Mouse (Mus musculus) T-cell, adult 2 months (primary cell): ENCODE measurements around the gene Nrbp1.

Experiments
- DNase-seq: peaks from one replicate; pipeline ENCODE4 v3.0.0; 2022; ENCODE audit warnings: low spot score

Nrbp1 gene

DNA sequence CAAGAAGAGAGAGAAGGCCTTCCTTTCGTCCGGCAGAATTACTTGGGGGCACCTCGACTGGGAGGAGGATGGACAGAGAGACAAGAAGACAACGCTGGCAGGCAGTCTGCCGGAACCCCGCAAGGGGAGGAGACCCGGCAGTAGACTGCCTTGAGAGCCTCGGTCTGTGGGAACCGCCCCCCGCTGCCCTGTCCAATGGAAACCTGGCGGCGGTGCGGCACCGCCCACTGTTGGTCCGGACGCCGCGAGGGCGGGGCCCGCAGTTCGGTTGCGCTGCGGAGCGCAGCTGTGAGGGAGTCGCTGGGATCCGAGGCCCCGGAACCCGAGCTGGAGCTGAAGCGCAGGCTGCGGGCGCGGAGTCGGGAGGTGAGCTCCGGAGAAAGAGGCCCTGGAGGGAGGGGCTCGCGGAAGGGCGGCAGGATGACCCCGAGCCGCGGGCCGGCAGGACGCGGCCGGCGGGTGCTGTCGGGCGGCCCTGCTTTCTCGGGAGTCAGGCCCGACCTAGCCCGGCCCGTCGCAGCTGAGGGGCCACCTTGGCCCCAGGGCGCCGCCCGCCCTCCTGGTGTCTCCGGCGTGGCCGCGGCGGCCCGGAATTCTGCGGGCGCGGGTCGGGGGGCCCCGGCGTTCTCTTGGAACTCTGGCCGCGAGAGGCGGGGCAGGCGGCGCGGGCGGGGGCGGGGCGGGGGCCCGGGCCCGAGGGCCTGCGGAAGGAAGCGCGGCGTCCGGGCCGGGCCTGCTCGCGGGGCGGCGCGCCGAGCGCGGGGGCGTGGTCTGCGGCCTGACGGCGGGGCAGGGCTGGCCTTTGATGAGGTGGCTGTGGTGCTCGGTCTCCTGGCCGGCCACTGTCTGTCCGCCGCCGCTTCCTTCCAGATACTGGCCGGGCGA, at the start of gene Nrbp1, which contains the start of gene Gm9970:
Gene Nrbp1, plus strand, starts transcription at position 228 of the 885 bp plus-strand sequence.
Gene Gm9970, minus strand, starts transcription at position 596 of the 885 bp plus-strand sequence.
- DNase-seq = peak; percentile 95

DNA sequence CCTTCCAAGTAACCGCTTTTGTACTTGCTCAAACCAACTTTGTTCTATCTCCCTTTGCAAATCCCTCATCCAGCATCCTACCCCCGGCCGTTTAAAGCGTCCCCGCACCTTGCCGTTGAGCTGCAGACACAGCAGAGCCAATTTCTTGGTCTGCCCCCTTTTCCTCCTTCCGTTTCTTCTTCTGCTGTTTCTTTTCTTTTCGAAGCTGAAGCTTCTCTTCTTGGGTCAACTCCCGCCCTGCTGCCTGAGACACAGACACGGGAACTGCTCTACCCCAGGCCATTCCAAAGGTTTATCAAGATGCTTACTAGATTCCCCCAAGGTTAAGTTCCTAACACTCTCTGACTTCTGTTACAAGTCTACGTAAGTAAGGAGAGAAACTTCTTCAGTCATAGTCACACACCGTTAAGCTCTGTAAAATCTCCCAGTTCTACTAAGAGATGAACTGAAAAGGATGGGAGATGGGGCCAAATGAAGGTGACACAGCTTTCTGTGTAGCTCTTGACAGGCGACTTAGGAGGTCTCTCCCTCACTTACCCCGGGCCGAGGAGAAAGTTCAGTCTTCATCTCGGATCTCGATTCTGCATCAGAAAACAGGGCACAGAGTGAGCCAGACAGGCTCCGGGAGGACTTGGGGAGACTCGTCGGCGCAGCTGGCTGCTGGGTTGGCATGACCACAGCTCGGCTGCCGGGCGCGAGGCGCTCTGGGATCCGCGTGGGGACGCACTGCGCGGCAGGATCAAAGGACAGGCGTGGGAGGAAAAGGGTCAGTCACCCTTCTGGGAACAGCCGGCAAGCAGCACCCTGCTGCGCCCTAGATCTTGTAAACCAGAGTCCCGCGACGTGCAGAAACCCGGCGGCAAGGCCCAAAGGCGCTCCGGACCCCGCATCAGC, 48.4 kb upstream of the Nrbp1 start:
- DNase-seq = no peak

DNA sequence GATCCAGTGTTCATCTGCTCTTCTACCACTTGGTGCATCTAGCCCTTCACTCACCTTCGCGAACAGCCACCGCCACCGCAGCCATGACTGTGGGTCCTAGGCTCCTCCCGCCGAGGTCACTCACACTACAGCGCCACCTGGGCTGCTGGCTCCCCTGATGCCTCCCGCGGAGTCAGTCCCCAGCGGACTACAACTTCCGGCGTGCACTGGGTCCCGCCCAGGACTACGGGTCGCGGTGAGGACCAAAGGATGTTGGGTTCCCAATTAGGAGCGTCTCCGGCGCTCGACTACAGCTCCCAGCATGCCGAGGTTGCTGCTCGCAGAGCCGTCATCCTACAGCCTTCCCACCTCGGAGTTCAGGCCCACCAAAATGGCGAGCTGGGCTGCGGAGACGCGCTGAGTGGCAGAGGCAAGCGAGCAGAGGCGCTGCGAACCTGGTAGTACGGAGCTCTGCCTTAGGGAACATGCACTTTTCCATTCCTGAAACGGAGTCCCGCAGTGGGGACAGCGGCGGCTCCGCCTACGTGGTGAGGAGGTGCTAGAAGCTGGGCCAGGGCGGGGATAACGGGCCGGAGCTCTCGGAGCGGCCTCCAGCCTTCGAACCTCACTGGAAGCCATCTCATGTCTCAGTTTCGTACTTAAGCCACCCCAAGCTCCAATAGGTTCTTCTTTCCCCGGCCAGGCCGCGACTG, 47.6 kb upstream of the Nrbp1 start, which contains the start of the genes Snx17 and Eif2b4:
Gene Snx17, plus strand, starts transcription at position 289 of the 692 bp plus-strand sequence.
Gene Eif2b4, minus strand, starts transcription at position 492 of the 692 bp plus-strand sequence.
- DNase-seq = peak; percentile 99

DNA sequence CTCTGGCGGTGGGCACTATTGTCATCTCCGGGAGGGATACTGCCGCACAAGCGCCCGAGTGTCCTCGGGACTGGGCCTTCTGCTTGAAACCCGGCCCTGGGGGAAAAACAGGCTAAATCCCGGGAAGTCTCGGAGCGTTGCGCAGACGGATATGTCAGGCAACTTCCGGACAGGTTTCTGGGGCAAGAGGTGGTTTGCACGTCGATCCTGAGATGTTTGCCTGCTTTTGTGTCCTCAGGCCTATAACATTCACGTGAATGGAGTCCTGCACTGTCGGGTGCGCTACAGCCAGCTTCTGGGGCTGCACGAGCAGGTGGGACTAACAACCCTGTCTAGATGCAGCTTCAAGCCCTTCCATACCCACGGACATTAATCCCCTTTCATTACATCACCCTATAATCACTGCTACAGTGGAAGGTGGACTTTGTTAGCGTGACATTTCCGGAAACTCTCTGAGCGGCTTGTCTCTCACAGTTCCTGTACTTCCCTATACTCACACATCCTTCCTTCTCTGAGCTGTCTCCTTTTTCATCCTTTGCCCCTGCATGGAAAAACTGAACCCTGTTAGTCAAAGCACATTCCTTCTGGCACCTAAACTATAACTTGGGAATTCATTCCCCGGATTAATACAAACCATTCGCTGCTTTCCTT, 46.9 kb upstream of the Nrbp1 start:
- no peak for DNase-seq

DNA sequence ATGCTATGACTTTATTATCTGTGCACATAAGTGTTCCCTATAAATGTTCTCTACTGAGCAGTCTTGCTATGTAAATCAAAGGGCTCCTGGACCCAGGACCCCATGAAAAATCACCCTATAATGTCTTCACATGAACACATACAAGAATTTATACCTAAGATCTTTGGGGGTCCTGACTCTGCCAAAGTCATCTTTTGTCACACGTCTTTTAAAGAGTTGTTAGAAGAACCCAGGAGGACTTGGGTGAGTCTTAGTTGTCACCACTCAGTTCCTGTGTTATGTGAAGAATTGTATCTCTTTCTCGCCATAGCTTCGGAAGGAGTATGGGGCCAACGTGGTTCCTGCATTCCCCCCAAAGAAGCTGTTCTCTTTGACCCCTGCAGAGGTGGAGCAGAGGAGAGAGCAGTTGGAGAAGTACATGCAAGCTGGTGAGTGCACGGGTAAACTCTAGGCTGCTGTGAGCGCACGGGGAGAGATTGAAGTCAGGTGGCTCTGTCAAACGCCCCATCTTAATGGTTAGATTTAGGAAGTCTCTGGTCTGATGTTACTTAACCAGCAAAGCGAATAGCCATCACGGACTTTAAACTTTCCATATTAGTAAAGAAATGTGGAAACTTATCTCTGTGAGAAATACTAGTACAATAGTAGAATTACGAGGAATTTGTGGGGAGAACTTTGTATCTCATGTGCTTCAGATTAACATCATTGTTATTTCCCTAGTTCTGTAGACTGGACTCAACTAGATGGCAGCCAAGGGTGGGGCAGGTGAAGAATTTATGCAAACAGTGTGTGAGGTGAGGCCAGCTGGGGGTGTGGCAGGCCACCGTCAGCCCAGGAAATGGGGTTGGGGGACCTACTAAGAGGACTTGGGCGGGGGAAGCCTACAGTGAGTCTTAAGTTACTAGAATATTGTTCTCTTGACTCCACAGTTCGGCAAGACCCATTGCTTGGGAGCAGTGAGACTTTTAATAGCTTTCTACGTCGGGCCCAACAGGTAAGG, 45.9 kb upstream of the Nrbp1 start:
- no peak for DNase-seq

DNA sequence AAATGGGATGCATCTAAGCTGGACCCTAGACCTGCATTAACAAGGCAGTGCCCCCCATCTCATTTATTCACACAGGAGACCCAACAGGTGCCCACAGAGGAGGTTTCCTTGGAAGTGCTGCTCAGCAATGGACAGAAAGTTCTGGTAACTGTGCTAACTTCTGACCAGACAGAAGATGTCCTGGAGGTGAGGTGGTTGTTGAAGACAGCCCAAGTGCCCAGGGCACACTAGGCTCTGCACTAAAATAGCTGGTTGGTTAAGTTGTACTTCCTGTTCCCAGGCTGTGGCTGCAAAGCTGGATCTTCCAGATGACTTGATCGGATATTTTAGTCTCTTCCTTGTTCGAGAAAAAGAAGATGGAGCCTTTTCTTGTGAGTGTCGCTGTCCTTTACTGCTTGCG, 45.0 kb upstream of the Nrbp1 start:
- no peak for DNase-seq

DNA sequence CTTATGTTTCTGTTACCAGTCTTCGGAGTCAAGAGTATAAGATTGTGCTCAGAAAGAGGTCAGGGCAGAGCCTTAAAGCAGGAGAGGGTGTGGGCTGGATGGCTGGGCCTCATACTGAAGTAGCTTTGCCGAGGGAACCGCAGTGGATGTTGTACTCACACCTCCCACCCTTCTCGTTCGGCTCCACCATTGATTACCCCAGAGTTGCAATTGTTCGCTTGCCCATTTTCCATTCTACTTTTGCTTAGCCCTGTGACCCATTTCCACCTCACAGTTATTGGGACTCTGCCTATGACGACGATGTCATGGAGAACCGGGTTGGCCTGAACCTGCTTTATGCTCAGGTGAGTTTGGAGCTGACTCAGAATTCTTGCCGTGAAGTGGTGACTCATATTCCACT, 44.5 kb upstream of the Nrbp1 start:
- no peak for DNase-seq

DNA sequence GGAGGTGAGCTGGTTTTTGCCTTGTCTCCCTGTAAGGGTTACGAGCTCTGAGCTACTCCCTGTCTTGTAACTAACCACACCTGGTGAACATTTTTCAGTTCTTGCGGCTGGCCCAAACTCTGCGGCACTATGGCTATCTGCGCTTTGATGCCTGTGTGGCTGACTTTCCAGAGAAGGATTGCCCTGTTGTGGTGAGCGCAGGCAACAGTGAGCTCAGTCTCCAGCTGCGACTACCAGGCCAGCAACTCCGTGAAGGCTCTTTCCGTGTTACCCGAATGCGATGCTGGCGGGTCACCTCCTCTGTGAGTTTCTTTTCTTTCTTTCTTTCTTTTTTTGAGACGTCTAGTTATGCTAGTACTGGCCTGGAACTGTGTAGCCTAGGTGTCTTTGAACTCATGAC, 43.6 kb upstream of the Nrbp1 start:
- DNase-seq = no peak

DNA sequence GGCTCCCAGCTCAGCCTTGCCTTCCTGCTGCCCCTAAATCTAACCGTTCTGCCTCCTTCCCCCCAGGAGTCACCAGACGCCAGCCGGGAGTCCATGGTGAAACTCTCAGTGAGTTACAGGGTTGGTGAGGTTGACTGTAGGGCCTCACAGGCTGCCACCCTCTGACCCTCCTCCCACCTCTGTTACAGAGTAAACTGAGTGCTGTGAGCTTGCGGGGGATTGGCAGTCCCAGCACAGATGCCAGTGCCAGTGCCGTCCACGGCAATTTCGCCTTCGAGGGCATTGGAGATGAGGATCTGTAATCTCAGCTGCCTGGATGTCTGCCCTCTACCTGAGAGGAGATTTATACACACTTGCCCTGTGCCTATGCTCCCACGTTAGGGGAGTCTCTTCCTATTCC, 42.5 kb upstream of the Nrbp1 start:
- DNase-seq = no peak

DNA sequence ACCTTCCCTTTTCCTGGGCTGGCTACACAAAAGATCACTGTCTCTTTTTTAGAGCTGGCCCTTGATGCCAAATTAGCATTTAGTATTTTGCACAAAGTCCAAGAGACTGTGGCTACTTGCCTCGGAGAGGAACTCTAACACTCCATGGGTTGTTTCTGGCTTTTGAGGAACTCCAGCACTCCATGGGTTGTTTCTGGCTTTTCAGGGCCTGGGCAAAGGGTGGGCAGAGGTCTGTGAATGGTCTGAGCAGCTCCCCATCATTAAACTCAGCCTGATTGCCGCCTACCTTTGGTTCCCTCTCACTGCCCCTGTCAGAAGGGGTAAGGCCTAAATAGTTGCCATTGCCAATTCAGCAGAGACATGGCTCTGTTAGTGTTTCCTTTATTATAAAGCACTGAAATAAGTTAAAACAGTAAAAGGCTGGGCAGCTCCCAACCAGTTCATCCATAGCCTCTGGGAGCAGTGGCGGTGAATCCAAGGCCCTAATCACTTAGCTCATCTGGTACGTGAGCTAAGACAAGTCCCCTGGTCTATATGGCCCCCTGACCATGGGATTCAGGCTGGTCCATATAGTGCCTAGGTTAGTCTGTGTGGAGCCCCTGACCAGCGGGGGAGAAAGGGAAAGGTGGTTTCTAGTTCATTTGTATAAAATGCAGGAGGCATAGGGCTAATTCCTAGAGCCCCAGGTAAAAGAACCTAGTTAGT, 41.9 kb upstream of the Nrbp1 start:
- no peak for DNase-seq

DNA sequence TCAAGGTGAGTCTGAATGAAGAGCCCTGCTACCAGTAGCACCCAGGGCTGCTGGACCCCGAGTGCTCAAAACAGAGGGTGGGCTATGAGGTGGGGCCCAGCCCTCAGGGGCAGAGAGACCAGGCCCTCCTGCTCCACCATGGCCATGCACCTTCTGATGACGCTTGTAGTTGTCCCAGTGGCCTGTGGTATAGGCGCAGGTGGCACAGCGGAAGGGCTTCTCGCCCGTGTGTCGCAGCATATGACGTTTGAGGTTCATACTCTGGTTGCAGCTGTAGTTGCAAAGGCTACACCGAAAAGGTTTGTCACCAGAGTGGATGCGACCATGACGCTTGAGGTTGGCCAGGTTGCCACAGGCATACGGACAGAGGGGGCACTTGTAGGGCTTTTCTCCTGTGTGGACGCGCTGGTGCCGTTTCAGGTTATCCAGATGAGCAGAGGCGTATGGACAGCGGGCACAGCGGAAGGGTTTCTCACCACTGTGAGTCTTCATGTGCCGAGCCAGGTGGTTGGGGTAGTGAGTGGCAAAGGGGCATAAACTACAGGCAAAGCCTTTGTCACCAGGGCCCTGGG, 41.3 kb upstream of the Nrbp1 start:
- no peak for DNase-seq

DNA sequence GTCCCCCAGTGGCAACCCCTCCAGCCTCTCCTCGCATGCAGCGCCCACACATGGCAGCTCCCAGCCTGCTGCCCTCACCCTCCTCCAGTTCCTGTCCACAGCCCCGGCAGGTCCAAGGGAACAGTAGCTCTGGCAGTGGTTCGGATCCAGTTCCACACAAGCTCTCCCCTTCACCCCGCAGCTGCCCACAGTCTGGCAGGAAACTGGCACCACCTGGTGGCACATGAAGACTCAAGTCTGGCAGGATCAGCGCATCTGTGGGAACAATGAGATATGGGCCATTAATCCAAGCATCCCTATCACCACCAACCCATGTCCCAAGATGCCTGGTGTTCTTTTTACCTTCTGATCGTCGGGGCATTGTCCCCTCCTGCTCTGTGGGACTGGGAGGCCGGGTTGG, 40.8 kb upstream of the Nrbp1 start:
- DNase-seq = no peak

DNA sequence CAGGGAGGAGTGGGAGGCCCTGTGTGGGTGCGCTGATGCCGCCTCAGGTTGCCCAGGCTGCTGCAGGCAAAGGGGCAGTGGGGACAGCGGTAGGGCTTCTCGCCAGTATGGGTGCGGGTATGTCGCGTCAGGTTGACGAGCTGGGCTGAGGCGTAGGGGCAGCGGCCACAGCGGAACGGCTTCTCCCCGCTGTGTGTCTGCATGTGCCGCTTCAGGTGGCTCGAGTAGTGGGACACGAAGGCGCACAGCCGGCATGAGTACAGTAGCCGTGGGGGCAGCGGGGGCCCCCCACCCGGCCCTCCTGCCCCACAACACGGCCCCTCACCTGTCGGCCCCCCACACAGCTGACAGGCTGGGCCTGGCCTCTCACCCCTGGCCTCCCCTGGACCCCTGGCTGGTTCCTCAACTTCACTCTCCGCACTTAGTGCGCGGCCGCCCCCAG, 40.3 kb upstream of the Nrbp1 start:
- no peak for DNase-seq

DNA sequence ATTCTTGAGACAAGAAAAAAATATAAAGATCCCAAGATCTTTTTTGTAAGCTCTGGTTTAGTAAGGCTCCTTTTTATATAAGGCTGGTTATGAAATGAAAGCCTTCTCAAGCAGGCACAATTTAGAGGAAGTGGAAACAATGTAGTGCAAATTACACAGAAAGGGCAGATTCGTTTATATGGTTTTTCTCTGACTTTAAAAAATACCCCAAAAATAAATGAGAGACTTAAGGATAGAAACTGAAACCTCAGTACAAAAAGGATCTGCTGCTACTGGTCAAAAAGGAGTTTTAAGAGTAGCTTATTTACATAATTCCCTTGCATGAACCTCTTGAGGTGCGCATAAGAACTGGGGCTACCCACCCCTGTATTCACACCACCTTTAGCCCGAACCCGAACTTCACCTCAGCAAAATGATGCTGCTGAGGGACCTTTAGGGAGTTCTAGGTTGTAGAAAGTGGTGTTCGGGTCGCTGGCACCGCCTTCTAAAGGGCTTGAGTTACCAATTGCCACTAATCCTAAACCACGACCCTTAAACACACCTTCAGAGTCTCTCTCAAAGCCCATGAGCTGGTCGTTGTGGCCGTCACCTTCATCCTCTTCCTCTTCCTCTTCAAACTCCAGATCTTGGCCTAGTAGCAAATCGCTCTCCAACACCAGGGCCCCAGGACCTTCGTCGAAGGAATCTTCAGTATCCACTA, 39.5 kb upstream of the Nrbp1 start:
- DNase-seq = no peak

DNA sequence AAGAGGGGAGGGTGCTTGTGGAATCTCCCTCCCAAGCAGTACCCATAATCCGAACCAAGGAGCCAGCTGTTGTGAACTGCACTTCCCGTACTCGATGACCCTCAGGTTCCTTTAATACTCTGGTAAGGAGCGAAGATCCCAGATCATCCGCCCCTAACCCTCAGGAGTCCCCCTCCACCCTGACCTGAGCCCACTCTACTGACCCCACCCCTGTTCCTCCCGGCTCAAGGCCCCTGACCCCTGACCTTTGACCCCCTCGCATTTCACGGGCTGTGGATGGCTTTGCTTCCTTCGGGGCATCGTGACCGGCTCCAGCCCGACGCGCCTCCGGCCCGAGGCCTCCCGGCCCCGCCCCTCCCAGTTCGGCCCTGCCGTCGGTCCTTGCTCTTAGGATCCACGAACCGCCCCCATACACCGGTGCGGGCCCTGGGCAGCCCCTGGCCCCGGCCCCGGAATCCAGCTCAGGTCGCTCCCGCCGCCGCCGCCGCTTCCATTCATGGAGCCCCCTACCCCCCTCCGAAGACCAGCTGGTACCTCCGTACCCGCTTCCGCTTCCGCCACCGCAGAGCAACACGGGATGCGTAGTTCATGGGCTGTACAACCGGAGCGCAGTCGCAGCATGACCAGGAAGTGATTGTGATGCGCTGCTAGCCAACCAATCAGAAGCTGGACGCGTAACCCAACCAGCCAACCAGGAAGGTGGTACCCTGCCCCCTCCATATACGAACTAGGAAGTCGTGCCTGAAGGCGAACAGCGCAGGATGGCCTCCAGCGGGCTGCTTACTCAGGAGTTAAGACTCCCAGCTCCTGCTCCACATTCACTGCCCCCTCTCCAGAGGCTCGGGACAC, 38.7 kb upstream of the Nrbp1 start, which contains the start of gene Zfp513:
Gene Zfp513, minus strand, starts transcription at position 562 of the 849 bp plus-strand sequence.
- DNase-seq = peak; percentile 97

DNA sequence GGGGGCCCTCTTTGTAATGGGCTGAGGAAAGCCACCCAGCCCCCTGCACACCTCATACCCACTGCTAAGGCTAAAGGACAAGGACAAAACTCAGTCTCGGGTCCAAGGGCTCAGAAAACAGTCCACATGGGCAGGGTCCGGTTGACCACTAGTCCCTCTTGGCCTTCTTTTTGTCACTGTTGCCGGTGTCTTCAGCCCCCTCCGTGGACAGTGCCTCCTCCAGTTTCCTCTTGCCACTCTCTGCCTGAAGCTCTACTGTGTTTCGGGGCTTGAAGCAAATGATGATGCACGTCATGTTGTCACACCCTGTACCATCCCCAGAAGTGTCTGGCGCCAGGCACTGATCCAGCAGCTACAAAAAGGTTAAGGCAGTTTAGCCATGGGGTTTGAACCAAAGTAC, 37.7 kb upstream of the Nrbp1 start:
- no peak for DNase-seq

DNA sequence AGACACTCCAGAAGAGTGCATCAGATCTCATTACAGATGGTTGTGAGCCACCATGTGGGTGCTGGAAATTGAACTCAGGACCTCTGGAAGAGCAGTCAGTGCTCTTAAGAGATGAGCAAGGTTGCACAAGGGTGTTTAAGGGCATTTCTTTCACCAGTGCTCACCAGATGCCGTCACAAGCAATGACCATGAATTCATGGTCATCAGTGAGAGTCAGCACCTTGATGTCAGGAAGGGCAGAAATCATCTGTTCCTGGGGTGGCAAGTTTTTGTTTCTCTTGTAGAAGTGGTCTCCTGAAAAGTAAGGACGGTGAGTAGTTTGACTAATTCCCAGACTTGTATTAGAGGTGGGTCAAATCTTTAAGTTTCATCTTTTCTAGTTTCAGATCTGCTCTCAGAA, 36.8 kb upstream of the Nrbp1 start:
- DNase-seq = no peak

DNA sequence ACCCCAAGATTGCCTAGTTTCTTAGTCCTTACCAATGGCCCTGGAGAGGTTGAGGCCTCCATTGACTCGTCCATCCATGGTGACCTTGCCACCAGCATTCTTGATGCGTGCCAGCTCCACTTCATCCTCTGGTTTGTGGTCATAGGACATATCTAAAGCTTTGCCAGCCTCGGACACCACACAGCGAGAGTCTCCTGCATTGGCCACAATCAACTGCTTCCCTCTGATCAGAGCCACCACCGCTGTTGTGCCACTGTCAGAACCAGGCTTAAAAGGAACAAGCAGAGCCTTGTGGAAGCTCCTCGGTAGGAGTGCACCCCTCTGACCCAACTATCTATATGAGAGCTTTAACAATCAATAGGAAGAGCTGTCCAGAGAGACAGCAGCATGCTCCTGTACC, 36.2 kb upstream of the Nrbp1 start:
- no peak for DNase-seq
